Mouse (Mus musculus): ENCODE measurements around the gene Abca4.

Gene Abca4

GRCm38 (mm10) chr3:122043799-122044547, at the start of gene Abca4:
Gene Abca4, plus strand, starts transcription at chr3:122044443.
- in situ Hi-C loops (cut with MboI; ENCODE audit: unreplicated experiment in 2 of 2) = no loop called here

DNA sequence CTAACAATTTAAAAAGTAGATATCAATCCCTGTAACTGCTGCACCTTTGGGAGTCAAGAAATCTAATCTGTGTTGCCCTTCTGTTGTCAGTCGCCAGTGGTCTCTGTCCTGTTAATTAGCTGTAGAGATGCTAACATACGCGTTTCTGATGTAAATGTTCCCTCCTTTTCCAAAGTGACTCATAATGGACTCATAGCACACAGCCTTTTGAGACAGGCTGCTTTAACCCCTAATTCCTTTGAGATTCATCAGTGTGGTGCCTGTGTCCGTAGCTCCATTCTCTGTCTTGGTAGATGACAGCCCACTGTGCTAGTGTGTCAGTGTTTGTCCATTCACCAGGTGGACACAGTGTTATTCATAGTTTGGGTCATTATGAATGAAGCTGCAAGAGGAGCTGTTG, 49.1 kb upstream of the Abca4 start:
- in situ Hi-C loops (cut with MboI; ENCODE audit: unreplicated experiment in 2 of 2) = no loop called here

DNA sequence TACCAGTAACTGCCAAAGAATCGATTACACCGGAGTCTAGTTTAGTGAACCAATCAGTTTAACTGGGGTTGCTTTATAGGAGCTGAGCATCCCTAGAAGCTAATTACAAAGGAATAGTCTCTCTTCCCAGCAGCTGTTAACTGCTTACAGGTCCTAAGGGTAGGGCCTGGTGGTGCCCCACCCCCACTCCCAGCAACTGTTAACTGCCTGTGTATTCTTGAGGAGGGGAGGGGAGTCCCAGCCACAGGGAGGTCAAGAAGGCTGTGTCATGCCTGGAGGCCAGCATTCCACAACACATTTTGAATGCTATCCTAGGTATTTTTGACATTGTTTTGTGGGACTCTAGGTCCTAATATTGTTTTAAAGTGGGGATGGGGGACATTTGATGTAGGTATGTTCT, 44.3 kb upstream of the Abca4 start:
- in situ Hi-C loops (cut with MboI; ENCODE audit: unreplicated experiment in 2 of 2) = no loop called here

DNA sequence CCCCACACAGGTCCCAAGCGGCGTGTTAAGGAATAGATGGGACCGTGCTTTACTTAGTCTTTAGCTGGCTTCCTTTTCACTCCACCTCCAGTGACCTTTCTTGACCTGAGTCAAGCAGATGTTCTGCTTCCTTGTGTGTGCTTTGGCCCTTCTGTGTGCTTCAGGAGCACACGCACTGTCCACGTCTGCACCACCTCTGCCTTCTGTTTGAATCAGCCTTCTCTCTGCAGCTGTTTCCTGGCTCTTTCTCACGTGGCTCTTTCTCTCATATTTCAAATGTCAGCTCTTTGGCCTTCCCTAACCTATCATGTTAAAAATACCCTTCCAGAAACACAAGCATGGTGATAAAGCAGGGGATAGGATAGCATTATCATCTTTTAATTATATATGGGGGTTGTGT, 42.7 kb upstream of the Abca4 start:
- in situ Hi-C loops (cut with MboI; ENCODE audit: unreplicated experiment in 2 of 2) = no loop called here

- in situ Hi-C loops (cut with MboI; ENCODE audit: unreplicated experiment in 2 of 2) = no loop called here
Observed at GRCm38 (mm10) chr3:122009818-122010217, 34.4 kb upstream of the Abca4 start.

DNA sequence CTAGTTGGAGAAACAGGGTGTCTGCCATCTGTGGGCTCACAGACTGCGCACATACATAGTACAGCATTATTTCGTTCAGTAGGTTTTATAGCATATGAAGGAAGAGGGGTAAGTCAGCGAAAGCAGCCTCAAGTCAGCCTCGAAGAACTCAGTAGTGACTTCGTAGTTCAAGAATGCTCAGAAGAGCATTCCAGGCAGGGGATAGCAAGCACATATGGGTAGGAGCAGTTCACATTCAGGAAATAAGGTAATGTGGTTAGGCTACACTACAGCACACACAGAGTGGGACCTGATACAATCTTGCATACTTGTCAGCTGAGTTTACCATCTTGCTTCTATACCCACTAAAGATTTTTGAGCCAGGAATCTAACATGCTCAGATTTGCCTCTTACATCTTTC, 34.0 kb upstream of the Abca4 start:
- in situ Hi-C loops (cut with MboI; ENCODE audit: unreplicated experiment in 2 of 2) = no loop called here

DNA sequence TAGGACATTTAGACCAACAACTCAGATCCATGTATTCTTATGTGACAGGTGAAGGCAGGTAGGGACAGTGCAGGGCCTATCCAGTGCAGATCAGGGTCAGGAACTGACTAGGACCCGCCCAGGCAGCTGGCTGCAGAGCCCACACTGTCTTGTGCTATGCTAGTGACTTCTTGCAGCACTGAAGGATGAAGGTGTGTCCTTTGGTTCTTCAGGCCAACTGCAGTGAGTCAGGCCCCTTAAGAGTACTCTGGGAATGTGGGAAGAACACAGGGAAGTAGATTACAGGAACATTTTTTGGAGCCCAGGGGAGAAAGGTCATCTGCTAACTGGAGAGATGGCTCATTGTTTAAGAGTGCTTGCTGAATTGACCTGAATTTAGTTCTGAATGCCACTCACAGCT, 31.8 kb upstream of the Abca4 start:
- in situ Hi-C loops (cut with MboI; ENCODE audit: unreplicated experiment in 2 of 2) = no loop called here

DNA sequence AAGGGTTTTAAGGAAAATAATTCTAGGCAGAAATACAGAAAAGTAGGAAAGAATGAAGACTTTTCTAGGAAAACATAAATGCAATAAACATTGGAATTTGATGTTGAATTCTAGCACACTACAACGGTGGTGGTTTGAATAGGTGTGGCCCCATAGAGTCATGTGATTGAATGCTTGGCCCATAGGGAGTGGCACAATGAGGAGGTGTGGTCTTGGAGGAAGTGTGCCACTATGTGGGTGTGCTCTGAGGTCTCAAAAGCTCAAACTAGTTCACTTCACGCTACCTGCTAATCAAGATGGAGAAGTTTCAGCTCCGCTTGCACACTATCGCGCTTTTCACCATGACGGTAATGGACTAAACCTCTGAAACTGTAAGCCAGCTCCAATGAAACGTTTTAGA, 25.8 kb upstream of the Abca4 start:
- in situ Hi-C loops (cut with MboI; ENCODE audit: unreplicated experiment in 2 of 2) = no loop called here

GRCm38 (mm10) chr3:122019159-122019558, 25.1 kb upstream of the Abca4 start:
- in situ Hi-C loops (cut with MboI; ENCODE audit: unreplicated experiment in 2 of 2) = no loop called here

DNA sequence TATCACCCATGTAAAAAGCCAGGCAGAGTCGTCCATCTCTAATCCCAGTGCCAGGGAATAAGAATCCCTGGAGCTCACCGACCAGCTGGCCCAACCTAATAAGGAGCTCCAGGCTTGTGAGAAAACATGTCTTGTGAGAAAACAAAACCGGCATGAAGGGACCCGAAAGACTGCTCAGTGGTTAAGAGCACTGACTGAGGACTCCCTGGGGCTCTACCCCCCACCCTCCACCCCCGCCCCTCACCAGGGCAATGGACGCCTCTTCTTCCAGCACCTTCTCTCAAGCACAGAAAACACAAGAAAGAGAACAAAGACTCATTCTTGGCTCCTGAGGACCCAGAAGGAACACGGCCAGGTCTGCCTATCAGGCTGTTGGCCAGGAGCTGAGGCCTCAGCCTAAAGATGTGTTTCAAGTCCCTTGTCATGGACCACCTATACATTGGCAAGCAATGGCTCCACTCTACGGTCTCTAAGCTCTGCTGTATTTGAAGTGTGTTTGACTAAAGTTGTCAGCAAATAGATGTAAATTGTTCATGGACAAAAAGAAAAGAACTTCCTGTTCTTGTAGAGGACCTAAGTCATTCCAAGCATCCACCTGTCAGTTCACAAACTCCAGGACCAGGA, 23.1 kb upstream of the Abca4 start:
- in situ Hi-C loops (cut with MboI; ENCODE audit: unreplicated experiment in 2 of 2) = no loop called here

- in situ Hi-C loops (cut with MboI; ENCODE audit: unreplicated experiment in 2 of 2) = no loop called here
Observed at GRCm38 (mm10) chr3:122022355-122022754, 21.9 kb upstream of the Abca4 start.

DNA sequence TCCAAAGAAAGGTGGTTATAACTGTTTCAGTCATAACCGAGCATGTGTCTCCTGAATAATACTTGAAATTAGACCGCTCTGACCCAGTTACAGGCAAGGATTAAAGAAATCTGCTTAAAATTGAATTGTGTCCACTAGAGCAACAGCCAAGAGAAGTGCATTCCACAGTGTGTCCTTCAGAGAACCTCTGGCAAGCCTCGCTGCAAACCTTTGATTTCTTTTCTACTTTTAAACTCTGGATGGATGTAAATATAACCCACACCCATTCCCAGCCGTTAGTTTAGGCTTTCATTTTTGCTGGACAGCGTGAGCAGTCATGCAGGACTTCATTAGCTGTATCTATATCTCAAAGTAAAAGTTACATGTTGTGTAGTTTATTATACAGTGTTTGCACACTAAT, 17.6 kb upstream of the Abca4 start:
- in situ Hi-C loops (cut with MboI; ENCODE audit: unreplicated experiment in 2 of 2) = no loop called here

DNA sequence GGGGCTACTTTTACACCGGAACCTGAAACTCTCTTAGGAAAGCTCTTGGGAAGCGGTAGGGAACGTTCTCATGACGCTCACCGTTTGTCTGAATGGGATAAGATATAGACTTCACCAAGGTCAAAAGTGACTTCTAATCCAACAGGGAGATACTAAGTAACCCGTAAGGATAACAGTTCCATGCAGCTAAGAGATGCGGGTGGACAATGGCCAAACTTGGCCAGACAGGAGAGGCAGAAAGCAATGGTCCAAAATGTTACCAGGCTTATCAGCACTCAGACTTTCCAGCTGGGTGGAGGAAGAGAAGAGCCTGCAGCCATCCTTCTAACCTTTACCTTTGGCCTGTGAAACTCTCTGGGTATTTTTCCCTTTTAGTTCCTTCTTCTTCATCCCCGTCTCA, 16.5 kb upstream of the Abca4 start:
- in situ Hi-C loops (cut with MboI; ENCODE audit: unreplicated experiment in 2 of 2) = no loop called here

GRCm38 (mm10) chr3:122033248-122033837, 10.9 kb upstream of the Abca4 start:
- in situ Hi-C loops (cut with MboI; ENCODE audit: unreplicated experiment in 2 of 2) = no loop called here

DNA sequence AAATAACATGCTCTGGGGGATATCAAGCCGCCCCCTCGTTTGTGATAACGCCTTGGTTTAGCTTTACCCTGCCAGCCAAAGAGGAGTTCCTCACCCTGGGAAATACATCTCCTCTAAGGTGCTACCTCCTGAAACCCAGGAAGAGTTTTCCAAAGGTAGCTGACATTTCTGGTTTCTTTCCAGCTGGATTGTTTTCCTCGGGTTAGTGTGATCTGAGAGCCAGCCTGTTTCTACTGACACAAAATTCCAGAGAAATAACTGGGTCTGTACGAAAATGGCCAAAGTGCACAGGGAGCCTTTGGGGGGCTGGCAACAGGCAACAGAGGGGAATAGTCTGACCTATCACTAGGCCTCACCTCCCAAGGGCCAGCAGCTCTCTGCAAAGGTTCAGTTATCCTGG, 10.0 kb upstream of the Abca4 start:
- in situ Hi-C loops (cut with MboI; ENCODE audit: unreplicated experiment in 2 of 2) = no loop called here

DNA sequence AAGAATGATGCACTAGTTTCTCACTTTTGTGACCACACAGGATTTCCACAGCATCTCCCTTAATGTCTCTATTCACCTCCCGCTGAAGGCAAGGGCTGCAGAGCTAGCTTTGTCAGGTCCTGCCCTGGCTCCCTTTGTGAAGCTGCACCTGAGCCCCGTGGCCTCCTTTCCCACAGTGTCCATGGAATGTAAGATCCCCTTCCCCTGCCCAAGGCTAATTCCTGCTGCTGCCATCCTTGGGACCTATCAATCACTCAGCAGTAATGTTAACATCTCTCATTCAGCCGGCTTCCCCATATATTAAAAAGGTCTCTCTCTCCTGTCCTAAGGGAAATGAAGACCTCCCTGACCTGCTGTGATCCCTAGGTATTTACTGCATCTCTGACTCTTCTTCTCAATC, 9.2 kb upstream of the Abca4 start:
- in situ Hi-C loops (cut with MboI; ENCODE audit: unreplicated experiment in 2 of 2) = no loop called here

DNA sequence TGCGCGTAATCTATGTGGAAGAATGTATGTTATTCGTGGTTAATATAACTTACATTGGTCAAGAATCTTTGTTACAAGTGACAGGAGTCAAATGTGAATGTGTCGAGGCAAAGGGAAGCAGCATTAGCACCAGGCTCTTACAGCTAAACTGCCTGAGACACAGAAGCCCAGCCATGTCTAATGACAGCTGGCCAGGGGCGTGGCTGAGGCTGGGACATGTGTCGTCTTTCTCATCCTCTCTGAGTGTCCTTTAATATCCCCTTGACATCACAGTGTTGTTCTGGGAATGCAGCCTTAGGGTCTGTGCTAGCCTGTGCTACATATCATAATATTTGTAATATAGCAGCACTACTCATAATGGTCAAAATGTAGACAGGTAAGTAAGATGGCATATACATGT, 3.7 kb upstream of the Abca4 start:
- in situ Hi-C loops (cut with MboI; ENCODE audit: unreplicated experiment in 2 of 2) = no loop called here

DNA sequence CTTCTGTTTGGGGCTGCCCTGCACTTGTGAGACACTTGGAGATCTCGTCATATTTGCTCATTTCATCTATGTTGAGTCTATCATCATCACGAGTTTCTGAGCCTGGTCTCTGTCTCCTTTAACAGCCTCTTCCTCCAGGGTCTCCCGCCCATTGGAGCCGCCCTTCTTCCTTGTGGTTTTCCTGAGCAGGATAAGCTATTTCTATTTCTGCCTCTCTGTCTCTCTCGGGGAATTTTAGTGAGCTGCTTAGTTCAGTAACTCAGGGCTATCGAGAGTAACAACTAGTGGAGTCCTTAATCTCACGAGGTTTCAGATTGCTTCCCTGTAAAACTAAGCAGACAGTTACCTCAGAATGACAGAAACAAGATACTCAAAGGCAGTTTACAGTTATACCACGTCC, 1.1 kb upstream of the Abca4 start:
- in situ Hi-C loops (cut with MboI; ENCODE audit: unreplicated experiment in 2 of 2) = no loop called here

DNA sequence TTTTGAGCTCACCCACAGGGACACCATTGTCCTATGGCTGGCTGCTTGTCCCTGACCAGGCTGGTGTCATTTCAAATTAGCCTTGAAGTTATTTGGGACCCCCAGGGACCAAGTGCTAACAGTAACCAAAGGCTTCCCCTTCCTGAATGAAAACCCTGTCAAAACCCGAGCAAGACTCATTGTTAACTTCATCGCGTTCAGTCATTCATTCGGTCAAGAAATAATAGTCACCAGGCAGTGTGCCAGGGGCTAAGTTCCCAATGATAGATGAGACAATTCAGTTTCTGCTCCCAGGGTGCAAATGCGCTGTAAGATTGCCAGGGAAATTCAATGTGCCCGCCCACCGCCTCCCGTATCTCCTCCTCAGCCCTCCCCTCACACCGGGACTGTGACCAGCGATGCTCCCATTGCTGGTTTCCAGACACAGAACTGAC, 2.0 kb downstream of the Abca4 start:
- in situ Hi-C loops (cut with MboI; ENCODE audit: unreplicated experiment in 2 of 2) = no loop called here

- in situ Hi-C loops (cut with MboI; ENCODE audit: unreplicated experiment in 2 of 2) = no loop called here
Observed at GRCm38 (mm10) chr3:122047402-122047801, 3.2 kb downstream of the Abca4 start.

- in situ Hi-C loops (cut with MboI; ENCODE audit: unreplicated experiment in 2 of 2) = no loop called here
Observed at GRCm38 (mm10) chr3:122047921-122048861, 3.9 kb downstream of the Abca4 start.
